Mouse (Mus musculus): ENCODE results near the gene Adgrg2.

GRCm38 (mm10) chrX:160441272-160441671, 50.8 kb downstream of the Adgrg2 start:
- TF ChIP-seq POLR2A (IDR thresholded peaks at IDR 0.05; ENCODE audit: borderline replicate concordance, control insufficient read depth, low read depth, low read length) (no peak), CTCF (IDR thresholded peaks at IDR 0.05; ENCODE audit: control insufficient read depth, insufficient read depth, low read length) (no peak)

All from bone marrow, adult 2 months (tissue).